Mouse (Mus musculus): ENCODE results near the gene Triobp.
A peak's percentile ranks its signal among the peaks of the same experiment; 100 is the strongest.

DNA sequence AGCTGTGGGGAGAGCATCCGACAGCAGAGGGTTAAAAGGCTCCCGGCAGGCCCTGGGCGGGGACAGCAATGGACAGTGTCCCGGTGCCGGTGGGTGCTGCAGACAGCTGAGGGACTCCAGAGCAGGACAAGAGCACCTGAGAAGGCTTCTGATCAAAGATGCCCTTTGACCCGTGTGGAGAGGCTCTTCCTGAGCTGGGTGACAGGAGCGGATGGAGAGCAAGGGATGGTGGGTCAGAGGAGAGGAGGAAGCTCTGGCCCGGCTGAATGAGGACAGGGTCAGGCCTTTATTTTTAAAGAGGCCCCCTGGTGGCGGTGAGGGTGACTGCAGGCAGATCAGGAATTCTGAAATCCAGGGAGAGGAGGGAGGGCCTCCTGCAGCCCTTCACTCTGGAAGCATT, 4.9 kb upstream of the Triobp start:
- no peak for TF ChIP-seq POLR2A (IDR thresholded peaks at IDR 0.05; ENCODE audit: insufficient read depth, low read depth, low read length)
- TF ChIP-seq CTCF (IDR thresholded peaks at IDR 0.05) = peak; percentile 96
